Mouse (Mus musculus) large intestine, adult 2 months (tissue): ENCODE data around the gene Fastk. TPM values are rescaled to one million over a fixed set of nuclear protein-coding genes. Genes with fewer than 3 reads are reported as not detected.

ENCODE experiments used
- DNase-seq: peaks from one replicate; pipeline ENCODE4 v3.0.0-alpha.2; 2012; ENCODE audit warnings: low read depth, low spot score
- WGBS: fragments of 180-500 bp; shearing (Covaris S2); methylation state at CpG from one replicate; pipeline ENCODE4 v1.1.7; 2018; 5-methylcytosine and 5-hydroxymethylcytosine counted together
- polyA plus RNA-seq: library from polyadenylated mRNA; depleted of rRNA; stranded (reverse); fragments of >200 nt; gene quantifications from 2 replicates; pipeline ENCODE4 v1.2.3, GENCODE M21; 2012; rRNA removed

Gene Fastk
- polyA plus RNA-seq, 1 experiment = 185 TPM

DNA sequence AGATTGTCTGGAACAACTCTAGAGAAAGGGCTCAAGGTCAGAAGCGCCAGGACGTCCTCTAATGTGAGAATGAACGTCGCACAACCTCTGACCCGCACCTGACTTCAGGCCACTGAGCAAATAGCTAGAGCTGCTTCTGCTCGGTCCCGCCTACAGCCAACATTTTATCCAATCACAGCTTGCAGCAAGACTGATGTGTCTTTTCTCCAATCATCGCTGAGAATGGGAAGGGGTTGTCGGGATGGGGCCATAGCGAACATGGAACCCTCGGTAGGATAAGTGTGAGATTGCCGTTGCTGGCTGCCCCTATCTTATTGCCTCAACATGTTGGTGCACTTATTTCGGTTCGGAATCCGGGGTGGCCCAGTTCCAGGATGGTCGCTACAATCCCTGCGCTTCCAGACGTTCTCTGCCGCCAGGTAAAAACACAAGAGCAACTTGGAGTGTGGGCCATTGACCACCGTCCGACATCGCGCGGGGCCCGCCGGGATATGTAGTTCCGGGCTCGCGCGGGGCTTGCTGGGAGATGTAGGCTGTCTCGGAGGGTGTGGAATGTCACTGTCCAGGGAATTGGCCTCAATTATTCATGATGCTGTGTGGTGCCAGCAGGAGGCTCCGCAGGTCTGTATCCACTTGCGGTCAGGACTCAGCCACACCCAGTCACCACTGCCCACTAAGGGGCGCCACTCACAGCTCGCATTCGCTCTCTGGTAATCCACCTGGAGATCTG, 50.8 kb downstream of the Fastk start:
- DNase-seq = peak; percentile 97
- under 1% methylated on average over 36 of the region's 36 CpGs for WGBS

- peak; percentile 81 for DNase-seq
- whole genome bisulfite sequencing = 16% methylated on average over 7 of the region's 7 CpGs
These were observed 51.6 kb downstream of the Fastk start, which contains the start of gene Abcb8 for GRCm38 (mm10) chr5:24393392-24393997. Abcb8 (plus strand) TSS chr5:24393663.

- no peak for DNase-seq
- WGBS = 44% methylated on average over 7 of the region's 7 CpGs
These were observed 52.4 kb downstream of the Fastk start for GRCm38 (mm10) chr5:24392724-24393123.

GRCm38 (mm10) chr5:24391864-24392263, 53.2 kb downstream of the Fastk start, which contains the start of gene Atg9b:
Atg9b (minus strand) TSS chr5:24392143.
- DNase-seq = no peak
- WGBS = 92% methylated on average over 7 of the region's 7 CpGs

DNA sequence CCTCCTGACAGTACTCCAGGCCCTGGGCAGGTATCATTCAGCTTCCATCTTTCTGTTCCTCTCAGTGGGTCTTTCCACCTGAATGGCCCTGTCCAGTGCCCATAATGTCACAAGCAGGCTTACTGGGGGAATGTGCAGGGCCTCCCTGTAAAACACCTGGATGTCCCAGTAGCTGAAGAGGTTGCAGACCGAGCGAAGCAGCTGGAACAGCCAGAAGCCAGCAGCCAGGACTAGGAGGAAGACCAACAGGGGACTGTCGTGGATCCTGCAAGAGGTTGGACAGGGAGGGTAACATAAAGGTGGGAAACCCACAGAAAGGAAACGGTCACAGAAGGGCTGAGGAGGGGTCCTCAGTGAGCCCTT, 55.4 kb downstream of the Fastk start:
- 89% methylated on average over 4 of the region's 4 CpGs for WGBS

GRCm38 (mm10) chr5:24389011-24389657, 56.0 kb downstream of the Fastk start:
- no peak for DNase-seq
- WGBS = 70% methylated on average over 7 of the region's 7 CpGs

More for the DNA sequence above, 55.4 kb downstream of the Fastk start:
- no peak for DNase-seq

Other genes starting within 250 kb of the Fastk start
- 16.6 and 17.6 TPM in 2 replicates for gene Kcnh2, start 93.7 kb downstream of the Fastk start, polyA plus RNA-seq
- 3.1 and 4.3 TPM in 2 replicates for gene Nos3, start 80.5 kb downstream of the Fastk start, polyA plus RNA-seq
- gene Atg9b, start 53.1 kb downstream of the Fastk start, polyA plus RNA-seq = 0.93 and 1.0 TPM in 2 replicates
- 57.7 and 79.6 TPM in 2 replicates for gene Abcb8, start 51.6 kb downstream of the Fastk start, polyA plus RNA-seq
- gene Asic3, start 31.9 kb downstream of the Fastk start, polyA plus RNA-seq = 0.38 and 1.1 TPM in 2 replicates
- gene Cdk5, start 21.8 kb downstream of the Fastk start, polyA plus RNA-seq = 59.2 and 62.5 TPM in 2 replicates
- 66.2 and 89.9 TPM in 2 replicates for gene Slc4a2, start 21.4 kb downstream of the Fastk start, polyA plus RNA-seq
- gene Tmub1, start 2.6 kb upstream of the Fastk start, polyA plus RNA-seq = 65.4 and 70.3 TPM in 2 replicates
- gene Agap3, start 6.9 kb upstream of the Fastk start, polyA plus RNA-seq = 30.4 and 37.2 TPM in 2 replicates
- 0.02 TPM in 1 of 2 replicates, not detected in the other for gene Gbx1, start 81.9 kb upstream of the Fastk start, polyA plus RNA-seq
- 0.14 and 0.20 TPM in 2 replicates for gene Asb10, start 95.7 kb upstream of the Fastk start, polyA plus RNA-seq
- gene 4931409K22Rik, start 111.5 kb upstream of the Fastk start, polyA plus RNA-seq = not detected in 2 replicates
- 33.9 and 36.5 TPM in 2 replicates for gene Abcf2, start 132.2 kb upstream of the Fastk start, polyA plus RNA-seq
- 13.5 and 17.4 TPM in 2 replicates for gene Chpf2, start 141.5 kb upstream of the Fastk start, polyA plus RNA-seq
- 9.3 and 10.0 TPM in 2 replicates for gene Smarcd3, start 179.1 kb upstream of the Fastk start, polyA plus RNA-seq
- 27.5 and 36.4 TPM in 2 replicates for gene Nub1, start 240.2 kb upstream of the Fastk start, polyA plus RNA-seq